Mouse (Mus musculus) heart, postnatal 36 days (tissue): ENCODE data around the gene Thsd4. TPM values are rescaled to one million over a fixed set of nuclear protein-coding genes. Genes with fewer than 3 reads are reported as not detected.

Source experiments
- DNase-seq, 2 experiments: peaks; one replicate each; pipeline ENCODE4 v3.0.0; 2021 to 2022
- intact Hi-C: fragments of 180-260 bp; cut with DNase I; formaldehyde crosslinking; loops from one replicate; pipeline ENCODE4 v1.15.1; 2025
- total RNA-seq, 2 experiments: library from RNA; stranded (reverse); gene quantifications; 2 replicates each; pipeline ENCODE4 v1.2.3; 2021

The Thsd4 gene
- total RNA-seq: 1 to 10 TPM; 5.4 to 6.6 TPM

DNA sequence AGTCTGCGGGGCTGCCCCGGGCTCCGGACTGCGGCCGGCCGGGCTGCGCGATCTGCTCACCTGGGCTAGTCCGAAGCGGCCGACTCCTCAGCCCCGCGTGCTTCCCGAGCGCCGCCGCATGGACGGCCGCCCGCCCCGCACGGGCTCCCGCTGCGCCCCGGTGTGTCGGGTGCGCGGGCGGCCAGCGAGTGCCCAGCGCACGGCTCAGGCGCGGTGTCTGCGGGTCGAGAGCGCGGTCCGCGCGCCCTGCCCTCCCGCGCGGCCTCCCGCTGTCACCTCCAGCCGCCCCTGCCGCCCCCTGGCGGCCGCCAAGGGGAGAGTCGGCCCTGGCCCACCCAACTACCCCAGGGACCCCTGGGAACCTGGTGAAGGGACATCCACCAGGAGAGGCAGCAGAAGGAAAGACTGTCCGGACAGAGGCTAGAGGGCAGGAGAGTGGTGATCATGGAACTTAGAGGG, at the start of gene Thsd4:
Gene Thsd4 (minus strand): TSS at position 241 of the 459 bp plus-strand sequence.
- DNase-seq: peak; percentile 70 to 75
- intact Hi-C loops: loop anchor here (1.0 to 2.0 kb wide), 2 partner anchors 239 to 279 kb away; no protein-coding TSS in a partner anchor

DNA sequence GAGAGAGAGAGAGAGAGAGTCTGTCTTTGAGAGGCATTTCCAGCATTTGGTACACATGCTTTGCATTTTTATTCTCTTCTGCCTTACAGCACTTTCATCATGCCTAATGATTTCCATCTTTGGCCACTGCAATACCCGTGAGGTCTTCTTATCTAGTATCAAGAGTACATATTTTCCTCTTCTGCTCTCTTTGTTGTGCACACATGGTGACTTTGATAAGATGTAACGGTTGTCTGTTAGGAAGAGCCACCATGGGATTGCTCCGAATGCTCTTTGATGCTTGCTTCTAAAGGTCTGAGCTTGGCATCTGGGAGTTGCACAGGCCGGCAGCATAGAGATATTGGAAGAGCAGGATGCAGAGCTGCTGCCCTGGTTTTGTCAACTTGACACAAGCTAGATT, 49.2 kb upstream of the Thsd4 start:
- intact Hi-C loops: no loop called here
- DNase-seq: no peak

DNA sequence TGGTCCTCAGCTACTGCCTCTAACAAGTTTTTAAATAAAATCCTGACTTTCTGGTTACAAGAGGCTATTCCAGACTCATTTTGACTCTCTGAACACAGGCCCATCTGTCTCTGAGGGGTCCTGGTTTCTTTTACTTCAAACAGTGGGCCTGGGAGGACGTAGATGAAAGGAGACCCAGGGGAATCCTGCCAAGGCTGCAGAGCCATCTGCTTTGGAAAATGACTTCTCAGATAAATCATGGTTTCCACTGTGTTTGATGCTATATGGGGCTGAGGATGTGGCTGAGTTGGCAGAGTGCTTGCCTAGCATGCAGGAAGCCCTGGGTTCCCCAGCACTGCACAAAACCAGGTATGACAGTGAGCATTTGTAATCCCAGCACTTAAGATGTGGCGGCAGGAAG, 47.5 kb upstream of the Thsd4 start:
- intact Hi-C loops: no loop called here
- DNase-seq: no peak

DNA sequence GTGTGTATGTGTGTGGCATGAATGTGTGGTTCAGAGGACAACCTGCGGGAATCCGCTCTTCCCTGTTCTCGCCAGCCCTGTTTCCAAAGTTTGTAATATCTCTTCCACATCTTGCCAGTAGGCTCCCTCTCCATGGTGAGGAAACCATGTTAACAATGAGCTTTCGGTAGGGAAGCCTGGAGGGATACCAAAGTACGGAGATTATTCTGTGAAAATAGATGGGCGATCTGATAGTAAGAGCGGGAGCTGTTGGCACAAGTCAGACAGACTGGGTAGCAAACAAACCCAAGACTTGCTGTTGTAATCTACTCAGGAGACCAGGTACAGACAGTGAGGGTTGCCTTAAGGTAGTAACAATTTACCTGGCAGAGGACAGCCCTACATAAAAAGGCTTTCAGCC, 42.0 kb upstream of the Thsd4 start:
- intact Hi-C loops: no loop called here
- no peak for DNase-seq

DNA sequence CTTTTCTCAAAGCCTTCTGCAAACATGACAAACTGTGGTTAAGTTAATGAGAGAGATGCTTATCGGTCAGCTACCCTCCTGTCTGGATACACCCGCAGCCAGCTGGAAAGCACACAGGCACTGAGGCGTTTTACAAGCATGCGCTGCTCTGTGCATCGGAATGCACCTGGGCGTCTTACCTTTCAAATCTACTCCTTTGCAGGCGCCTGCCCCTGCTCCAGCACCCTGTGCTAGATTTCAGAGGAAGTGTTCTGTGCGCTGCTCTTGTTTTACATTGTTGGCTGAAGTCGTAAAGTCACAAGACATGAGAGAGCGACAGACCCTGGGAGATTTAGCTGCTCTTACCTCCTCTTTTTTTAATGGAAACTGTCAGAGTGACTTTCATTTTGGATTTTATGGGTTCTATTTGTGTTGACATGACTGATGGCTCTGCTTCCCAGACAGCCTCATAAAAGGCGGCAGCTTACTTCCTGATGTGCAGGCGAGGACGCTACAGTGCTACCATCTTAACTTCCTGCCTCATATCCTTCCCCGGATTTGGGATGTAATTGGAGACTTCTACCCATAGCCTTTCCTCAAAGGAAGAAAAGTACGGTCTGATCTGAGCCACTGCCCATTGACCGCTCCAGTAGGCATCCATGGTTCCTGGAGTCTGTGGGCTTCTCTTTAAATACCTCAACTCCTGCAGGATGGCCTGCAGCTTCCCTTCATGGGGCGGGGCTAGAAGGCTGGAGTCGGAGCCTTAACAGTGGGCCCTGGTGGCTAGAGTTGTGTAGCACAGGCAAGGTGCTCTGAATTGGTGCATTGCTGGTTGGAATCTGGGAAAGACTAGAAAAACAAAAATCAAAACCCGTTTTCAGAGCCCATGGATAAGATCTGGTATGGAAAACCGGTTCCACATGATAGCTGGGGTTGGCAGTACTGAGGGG, 40.9 kb upstream of the Thsd4 start:
- DNase-seq: no peak
- intact Hi-C loops: no loop called here

DNA sequence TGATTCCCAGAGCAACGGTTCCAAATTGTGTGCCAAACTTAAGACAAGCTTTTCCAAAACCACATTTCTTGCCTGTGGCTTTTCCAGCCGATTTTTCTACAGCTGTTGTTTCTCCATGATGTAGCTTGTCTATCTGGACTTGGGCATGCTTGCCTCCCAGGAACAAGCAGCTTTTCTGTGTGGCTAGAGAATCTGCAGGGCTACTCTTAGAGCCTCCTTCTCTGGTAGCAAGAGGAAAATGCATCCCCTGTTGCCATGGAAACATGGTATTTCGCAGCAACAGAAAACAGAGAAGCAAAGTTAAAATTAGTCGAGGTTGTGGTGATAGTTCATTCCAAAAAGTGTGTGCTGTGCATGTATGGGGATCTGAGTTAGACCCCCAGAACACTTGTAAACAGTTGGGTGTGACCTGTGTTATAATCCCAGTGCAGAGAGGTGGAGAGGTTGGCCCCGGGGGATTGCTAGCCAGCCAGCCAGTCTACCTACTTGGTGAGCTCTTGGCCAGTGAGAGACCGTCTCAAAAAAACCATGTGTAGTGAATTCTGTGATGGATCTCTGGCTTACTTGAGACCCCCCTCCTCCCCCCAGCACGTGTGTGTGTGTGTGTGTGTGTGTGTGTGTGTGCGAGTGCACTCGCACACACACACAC, 39.9 kb upstream of the Thsd4 start:
- DNase-seq: peak in 1 of 2 experiments; percentile 7
- intact Hi-C loops: no loop called here

DNA sequence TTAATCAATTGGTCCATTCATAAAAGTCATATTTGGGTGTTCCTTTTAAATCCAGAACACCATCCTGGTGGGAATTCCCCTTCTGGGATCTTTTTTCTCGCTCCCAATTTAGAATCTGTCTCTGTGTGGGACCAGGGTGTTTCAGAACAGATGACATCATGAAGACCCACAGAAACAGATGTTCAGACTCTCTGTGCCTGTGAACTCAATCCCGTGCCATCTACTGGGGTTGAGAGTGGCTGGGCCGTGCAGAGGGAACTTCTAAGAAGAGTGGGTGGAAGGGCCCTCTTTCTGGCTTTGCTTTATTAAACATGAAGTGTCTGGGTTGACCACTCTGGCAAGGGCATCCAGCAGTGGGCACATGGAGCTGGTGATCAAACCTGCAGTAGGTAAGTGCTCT, 36.7 kb upstream of the Thsd4 start:
- peak in 1 of 2 experiments; percentile 2 for DNase-seq
- intact Hi-C loops: no loop called here

DNA sequence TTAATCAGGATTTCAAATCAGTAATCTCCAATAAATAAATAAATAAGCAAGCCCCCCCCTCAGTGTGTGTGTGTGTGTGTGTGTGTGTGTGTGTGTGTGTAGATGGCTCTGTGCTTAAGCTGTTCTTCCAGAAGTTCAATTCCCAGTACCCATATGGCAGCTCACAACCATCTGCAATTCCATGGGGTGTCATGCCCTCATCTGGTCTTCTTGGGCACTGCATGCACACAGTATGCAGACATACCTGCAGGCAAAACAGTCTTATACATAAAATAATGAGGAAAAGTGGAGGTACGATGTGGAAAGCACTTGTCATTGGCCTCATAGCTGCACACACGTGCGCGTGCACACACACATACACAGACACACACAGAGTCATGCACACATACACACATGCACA, 29.4 kb upstream of the Thsd4 start:
- DNase-seq: no peak
- intact Hi-C loops: no loop called here

DNA sequence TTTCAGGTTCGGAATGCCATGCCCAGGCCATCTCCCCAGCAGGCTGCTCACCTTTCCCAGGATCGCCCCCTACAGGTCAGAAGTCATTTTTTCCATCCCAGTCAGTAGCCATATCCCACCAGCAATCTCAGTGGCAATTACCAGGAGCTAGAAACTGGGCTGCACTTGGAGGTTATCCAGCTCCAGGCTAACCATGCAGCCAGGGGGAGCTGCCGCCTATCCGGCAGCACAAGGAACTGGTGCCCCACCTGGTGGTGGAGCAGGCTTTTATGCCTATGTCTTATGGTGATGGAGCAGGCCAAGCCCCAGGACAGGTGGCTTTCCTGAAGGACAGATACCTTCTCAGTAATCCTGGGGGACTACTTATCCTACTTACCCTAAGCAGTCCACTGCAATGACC, 26.3 kb upstream of the Thsd4 start:
- peak; percentile 32 to 47 for DNase-seq
- intact Hi-C loops: no loop called here

DNA sequence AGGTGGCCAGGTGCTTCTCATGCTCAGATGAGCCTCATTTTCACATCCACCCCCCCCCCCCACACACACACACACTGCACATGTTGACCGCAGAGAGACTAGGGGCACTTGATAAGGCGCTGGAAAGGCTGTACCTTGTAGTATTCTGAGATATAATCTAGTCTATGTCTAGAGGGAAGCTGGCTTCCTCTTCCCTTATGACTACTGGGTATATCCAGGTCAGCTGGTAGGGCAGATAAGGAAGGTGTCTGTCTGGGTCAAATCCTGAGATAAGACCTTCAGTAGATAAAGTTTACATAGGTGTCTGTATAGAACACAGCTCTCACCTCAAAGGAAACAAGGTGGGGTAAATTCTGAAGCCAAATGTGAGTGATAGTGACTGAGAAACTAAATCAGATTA, 24.3 kb upstream of the Thsd4 start:
- DNase-seq: no peak
- intact Hi-C loops: no loop called here

DNA sequence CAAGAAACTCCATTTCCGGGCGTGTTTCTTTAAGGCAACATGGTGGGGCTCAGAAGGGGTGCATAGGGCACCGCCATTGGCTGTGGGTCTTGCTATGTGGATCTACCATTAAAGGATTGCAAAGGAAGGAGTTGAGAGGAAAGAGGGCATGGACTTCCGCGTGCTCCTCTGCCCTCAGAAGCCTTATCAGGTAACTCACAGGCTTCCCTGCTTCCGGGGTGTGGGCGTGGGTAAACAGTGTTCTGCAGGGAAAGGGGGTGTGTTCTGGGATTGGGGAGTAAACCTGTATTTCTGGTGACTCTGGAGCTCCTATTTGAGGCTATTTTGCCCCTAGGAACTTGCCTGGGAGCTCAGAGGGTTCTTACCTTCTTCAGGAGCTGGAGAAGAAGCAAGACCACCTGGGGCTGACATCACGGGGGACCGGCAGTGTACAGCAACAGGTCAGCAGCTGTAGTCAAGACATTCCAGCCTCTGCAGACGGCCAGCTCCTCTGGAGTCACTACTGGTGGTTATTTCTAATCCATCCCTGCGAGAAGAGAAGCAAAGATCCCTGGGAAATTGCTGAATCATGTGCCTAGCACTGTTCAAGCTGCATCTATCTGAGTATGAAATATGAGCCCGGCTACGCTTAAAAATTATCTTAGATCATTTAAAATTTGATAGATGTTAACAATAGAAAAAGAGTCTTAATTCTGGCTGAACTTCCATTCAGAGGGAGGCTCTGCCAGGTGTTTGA, 23.7 kb upstream of the Thsd4 start:
- intact Hi-C loops: no loop called here

DNA sequence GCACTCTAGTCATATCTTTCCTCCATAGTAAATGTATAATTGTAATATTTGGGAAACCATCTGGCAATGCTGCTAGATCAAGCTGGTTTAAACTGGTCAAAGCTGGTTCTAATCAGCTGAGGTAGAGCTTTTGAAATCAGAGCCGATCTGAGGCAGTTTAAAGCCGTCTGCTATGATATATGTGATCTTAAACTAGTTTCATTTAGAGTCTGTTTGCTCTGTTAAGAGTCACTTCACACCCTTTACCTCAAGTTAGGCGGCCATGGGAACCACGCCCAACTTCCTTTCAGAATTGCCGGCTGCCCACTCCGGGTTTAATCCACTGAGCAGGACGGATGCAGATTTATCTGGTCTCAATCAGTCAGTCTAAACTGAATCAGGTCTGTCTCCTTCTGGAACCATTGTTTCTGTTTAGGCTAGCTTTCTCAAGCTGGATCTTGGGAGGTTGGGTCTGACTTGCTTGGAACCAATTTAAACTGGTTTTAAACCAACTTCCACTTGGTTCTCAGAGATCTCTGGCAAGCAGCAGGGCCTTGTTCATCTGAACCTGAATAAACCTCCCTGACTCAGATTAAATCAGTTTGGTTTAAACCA, 21.7 kb upstream of the Thsd4 start:
- DNase-seq: no peak
- intact Hi-C loops: no loop called here

More for the DNA sequence above, 23.7 kb upstream of the Thsd4 start:
- DNase-seq: no peak

DNA sequence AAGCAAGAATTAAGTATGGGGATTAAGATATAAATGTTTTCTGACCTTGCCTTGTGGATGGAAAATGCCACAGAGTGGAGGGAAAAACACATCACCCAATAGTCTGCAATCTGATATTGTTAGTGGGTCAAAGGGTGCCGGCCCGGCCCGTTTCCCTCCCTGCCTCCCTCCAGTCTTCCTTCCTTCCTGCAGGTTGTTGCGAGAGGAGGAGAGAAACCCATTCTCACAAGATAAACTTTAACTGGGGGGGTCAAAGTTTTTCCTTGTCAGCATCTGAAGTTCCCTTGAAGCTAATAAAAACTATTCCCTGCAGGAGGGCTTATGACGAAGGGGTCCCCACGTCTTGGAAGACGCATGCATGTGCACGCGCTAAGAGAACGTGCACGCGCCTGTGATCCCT, 8.5 kb upstream of the Thsd4 start:
- no peak for DNase-seq
- intact Hi-C loops: no loop called here

DNA sequence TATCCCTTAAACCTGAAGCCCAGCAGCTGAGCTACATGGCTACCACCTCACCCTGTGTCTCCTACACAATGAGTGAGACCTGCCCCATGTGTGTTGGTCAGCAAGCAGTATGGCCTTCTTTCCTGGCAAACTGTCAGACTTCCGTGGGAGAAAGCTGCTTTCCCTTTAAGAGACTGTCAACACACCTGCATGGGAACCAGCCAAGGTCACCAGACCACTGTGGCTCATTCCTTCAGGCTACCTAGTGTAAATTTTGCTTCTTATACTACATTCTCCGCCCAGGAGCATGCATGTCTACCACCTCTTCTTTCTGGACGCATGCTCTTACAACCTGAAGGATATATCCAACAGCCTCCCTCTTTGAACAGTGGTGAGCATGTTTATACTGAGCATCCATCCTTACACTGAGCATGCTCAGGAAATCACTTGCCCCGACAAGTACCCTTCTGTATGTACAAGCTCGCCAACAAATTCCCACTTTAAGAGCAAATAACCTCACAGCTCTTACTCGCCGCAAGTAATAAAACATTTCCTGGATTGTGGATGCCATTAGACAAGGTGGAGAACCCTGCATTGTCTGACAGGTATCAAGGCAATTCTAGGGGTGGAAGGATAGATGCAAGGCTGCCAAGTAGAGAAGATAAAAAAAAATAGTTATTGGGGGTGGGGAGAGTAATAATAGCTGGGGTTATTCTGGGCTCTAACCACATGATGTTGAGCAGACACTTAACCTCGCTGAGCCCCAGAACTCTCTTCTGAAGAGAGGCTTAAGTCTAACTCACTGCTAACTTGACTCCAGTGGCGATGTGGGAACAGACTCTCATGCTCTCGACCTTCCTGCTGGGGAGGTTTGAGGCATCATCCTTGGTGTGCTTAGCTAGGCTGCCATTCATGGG, 7.8 kb upstream of the Thsd4 start:
- intact Hi-C loops: no loop called here
- no peak for DNase-seq

DNA sequence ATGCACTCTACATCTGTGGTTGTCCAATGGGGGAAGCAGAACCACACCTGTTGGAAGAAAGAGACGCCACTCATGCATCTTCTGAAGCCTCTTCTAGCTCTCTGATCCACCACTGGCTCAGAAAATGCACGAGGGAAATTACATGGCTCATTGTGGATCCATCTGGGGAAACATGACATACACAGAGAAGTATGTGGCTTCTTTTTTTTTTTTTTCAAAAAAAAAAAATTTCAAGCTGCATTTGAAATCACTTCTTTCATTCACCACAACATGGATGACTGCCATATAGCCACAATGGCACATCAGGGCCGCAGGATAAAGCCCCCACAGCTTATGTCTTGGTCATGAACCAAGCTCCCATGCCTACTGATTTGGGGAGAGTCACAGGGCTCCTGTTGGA, 6.4 kb upstream of the Thsd4 start:
- intact Hi-C loops: no loop called here
- no peak for DNase-seq

DNA sequence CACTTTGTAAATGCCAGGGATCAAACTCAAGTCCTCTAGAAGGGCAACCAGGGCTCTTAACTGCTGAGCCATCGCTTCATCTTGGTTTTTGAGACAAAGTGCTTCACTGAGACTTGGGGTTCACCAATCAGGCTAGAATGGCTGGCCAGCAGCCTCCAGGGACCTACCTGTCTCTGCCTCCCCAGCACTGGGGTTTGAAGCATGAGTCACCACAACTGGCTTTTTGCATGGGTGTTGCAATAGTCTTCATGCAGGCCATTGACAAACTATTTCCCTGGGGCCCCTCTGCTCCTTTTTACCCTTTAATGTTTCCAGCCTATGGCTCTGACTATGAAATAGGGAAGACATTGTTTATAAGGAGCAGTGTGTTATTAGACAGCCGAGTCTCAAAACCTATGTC, 6.0 kb upstream of the Thsd4 start:
- DNase-seq: no peak
- intact Hi-C loops: no loop called here

DNA sequence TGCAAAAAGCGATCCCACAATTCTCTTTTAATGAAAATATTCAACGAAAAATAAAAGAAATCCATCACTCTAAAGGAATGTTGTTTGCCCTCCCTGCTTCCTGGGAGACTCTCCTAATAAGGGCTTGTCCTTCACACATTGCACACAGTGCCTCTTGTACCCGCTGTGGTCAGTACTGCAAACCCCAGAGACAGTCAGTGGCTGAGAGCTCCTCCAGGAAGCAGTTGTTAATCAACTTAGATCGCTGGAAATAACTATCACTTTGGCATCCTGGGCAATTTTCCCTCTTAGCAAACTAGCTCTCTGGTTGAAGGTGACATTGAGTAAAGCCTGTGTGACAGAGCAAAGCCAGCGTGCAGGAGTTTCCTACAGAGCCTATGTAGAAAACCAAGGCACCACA, 5.2 kb upstream of the Thsd4 start:
- intact Hi-C loops: no loop called here
- no peak for DNase-seq

DNA sequence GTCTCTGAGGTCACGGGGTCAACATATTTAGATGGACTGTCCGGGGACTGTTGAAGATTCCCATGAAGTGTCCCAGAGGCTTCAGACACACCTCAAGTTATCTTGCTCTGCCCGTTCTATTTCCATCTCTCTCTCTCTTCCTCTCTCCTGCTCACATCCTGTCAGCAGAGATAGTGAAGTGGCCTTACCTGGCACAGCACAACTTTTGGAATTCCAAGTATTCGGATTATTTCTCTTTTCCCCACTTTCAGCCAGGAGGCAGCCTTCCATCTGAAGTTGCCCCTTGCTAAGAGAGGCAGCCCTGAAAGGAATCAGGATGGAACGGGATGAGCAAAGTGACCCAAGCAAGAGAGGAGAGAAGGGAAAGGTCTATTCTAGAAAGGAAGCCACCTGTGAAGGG, 4.3 kb upstream of the Thsd4 start:
- DNase-seq: no peak
- intact Hi-C loops: no loop called here

DNA sequence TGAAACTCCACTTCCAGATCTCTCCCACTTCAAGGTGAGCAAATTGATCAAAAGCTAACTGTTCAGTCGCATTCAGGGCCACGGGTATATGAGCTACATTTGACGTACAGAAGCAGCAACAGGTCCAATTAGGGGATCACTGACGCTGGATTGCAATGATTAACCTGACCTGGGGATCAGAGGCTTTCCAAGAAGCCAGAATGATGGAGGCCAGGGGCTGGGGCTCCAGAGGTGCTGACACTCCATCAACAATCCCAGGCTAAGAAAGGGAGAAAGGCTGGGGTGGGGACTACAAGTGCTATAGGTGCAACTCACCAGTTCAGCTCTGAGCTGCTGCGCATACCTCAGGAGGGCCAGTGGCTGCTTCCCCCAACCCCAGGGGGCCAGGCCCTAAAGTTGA, 703 bp downstream of the Thsd4 start:
- intact Hi-C loops: no loop called here

DNA sequence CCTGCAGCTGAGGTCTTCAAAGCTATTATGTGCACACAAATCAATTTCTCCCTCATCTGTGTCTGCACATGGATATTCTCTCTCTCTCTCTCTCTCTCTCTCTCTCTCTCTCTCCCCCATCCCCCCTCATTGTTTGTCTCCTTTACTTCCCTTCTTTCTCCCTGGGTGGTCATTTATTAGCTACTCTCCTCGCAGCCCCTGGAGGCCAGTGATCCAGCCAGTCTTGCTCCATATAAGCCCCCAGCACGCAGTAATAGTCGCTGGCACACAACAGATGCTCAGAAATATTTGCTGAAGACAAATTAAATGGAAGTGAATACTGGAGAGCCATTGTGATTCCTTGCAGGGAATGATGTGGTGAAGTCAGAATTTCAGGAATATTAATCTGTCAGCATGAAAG, 2.2 kb downstream of the Thsd4 start:
- intact Hi-C loops: no loop called here

More for the DNA sequence above, 703 bp downstream of the Thsd4 start:
- DNase-seq: no peak

More for the DNA sequence above, 2.2 kb downstream of the Thsd4 start:
- DNase-seq: no peak
